Mouse (Mus musculus): ENCODE data around the gene Cct4. TPM values are rescaled to one million over a fixed set of nuclear protein-coding genes. Genes with fewer than 3 reads are reported as not detected.

Gene Cct4
- polyA plus RNA-seq, 1 experiment = 111 TPM

DNA sequence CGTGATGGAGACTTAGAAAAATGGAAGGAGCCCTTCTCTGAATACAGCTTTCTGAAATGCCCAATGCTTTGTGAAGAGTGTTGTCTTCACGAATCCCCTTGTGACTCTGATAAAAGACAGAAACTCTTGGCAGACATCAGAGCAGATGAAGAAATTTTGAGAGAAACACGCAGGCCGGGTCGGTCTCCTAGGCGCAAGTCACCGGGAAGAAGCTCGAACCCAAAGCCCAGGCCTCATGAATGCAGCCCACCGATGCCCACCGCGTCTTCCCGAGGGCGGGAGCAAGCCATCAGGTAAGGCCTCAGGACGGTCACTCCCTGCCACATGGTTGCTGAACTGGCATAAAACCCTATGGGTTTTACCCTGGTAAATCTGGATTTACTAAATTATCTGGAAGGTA is 30.5 kb downstream of the Cct4 start:
- 95% methylated on average over 14 of the region's 14 CpGs for WGBS
- no peak for DNase-seq (ENCODE audit: low read depth, low spot score)

GRCm38 (mm10) chr11:23023155-23023554 is 32.8 kb downstream of the Cct4 start:
- DNase-seq (ENCODE audit: low read depth, low spot score) = no peak
- 78% methylated on average over 2 of the region's 2 CpGs for WGBS

- DNase-seq (ENCODE audit: low read depth, low spot score) = no peak
- WGBS = 86% methylated on average over 3 of the region's 3 CpGs
Measured at GRCm38 (mm10) chr11:23024169-23024568, 33.9 kb downstream of the Cct4 start.

- no peak for DNase-seq (ENCODE audit: low read depth, low spot score)
- WGBS = 27% methylated on average over 3 of the region's 3 CpGs
Measured at GRCm38 (mm10) chr11:23028957-23029356, 38.6 kb downstream of the Cct4 start.

- DNase-seq (ENCODE audit: low read depth, low spot score) = no peak
- WGBS = 43% methylated on average over 6 of the region's 6 CpGs
Measured at GRCm38 (mm10) chr11:23029399-23029798, 39.1 kb downstream of the Cct4 start.

DNA sequence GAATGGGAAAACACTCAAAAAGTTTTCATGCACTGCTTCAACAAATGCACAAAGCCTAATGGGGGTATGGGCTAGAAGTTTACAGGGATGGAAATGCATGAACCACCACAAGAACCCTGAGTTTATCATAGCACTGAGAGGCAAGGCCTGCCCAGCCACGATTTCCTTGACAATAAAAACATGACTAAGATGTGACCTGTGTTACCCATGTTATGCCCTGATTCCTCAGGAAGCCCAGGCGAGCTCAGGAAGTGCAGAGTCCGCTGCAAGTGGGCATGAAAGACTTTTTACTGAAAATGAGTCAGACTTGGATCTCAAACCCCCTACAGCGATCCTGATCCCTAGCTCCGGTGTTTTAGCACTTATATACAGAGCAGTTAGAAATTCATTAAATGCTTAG is 56.9 kb downstream of the Cct4 start:
- DNase-seq (ENCODE audit: low read depth, low spot score) = no peak
- 20% methylated on average over 5 of the region's 5 CpGs for whole genome bisulfite sequencing

GRCm38 (mm10) chr11:23047663-23048582 is 57.6 kb downstream of the Cct4 start:
- 25% methylated on average over 20 of the region's 20 CpGs for WGBS
- no peak for DNase-seq (ENCODE audit: low read depth, low spot score)

DNA sequence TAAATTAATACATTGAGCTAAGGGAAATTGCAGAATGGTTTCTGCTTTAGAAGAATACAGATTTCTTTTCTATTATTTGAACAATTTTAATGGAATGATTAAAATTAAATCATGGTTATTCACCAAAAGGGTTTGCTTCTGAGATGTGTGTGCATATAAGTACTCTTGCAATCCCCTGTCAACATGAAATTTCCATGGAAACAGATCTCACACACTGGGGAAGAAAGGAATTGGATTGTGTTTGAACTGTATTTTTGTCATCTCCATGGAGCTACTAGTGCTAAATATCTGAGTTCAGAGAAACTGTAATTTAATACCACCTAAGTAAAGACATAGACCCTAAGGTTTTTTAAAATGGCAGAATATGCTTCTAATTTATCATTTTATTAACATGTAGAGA is 59.3 kb downstream of the Cct4 start:
- DNase-seq (ENCODE audit: low read depth, low spot score) = no peak

- peak; percentile 88 for DNase-seq (ENCODE audit: low read depth, low spot score)
Measured at GRCm38 (mm10) chr11:23052353-23052752, 62.0 kb downstream of the Cct4 start.

More at GRCm38 (mm10) chr11:23052353-23052752, 62.0 kb downstream of the Cct4 start:
- 20% methylated on average over 4 of the region's 4 CpGs for WGBS

Other genes starting within 250 kb of the Cct4 start
- 8.8 and 10.4 TPM in 2 replicates for gene B3gnt2, start 129.6 kb upstream of the Cct4 start, polyA plus RNA-seq (2012; rRNA removed)
- 1.4 and 2.2 TPM in 2 replicates for gene Zrsr1, start 18.5 kb upstream of the Cct4 start, polyA plus RNA-seq (2012; rRNA removed)
- gene Gm28048, start 8.4 kb upstream of the Cct4 start, polyA plus RNA-seq (2012; rRNA removed) = 1.3 and 2.3 TPM in 2 replicates
- 18.6 and 18.9 TPM in 2 replicates for gene Commd1, start 8.1 kb upstream of the Cct4 start, polyA plus RNA-seq (2012; rRNA removed)
- gene Fam161a, start 17.0 kb downstream of the Cct4 start, polyA plus RNA-seq (2012; rRNA removed) = 0.27 and 0.30 TPM in 2 replicates

Data from large intestine, adult 2 months (tissue).